Mouse (Mus musculus) MEL (cell line): Measurements from ENCODE around the gene Ifi202b. TPM values are rescaled to one million over a fixed set of nuclear protein-coding genes. Genes with fewer than 3 reads are reported as not detected.
"Not testable (repeated sequence)": the region's sequence is repeated elsewhere in the genome, so short reads cannot be mapped to it uniquely, and the experiment has no call there.

Experiments
- DNase-seq: peaks from one replicate; pipeline ENCODE4 v3.0.0; 2011; ENCODE audit warnings: low read depth, low spot score
- H3K27ac ChIP-seq: 2 replicates; pipeline ENCODE4 v1.5.1; 2012; ENCODE audit warnings: low read depth, mild to moderate bottlenecking, control low read depth, low read length, moderate library complexity; ENCODE audit not compliant: control insufficient read depth
- H3K27me3 ChIP-seq, 2 experiments: fragments of 150-350 bp in 1 of 2; sonication (generic) in 1 of 2; 2 replicates each; pipeline ENCODE4 v1.6.1; 2012; ENCODE audit warnings: low read length in 2 of 2, mild to moderate bottlenecking in 2 of 2, improper control_type of control experiment in 1 of 2, moderate library complexity in 1 of 2; ENCODE audit not compliant: insufficient read depth in 2 of 2, control insufficient read depth in 1 of 2
- H3K36me3 ChIP-seq, 2 experiments: 2 replicates each; pipeline ENCODE4 v1.6.1; 2012 to 2014; ENCODE audit warnings: low read length in 2 of 2, improper control_type of control experiment in 1 of 2, inconsistent platforms in 1 of 2, mild to moderate bottlenecking in 1 of 2; ENCODE audit not compliant: insufficient read depth in 2 of 2, control insufficient read depth in 1 of 2
- H3K4me1 ChIP-seq, 2 experiments: fragments of 150-350 bp in 1 of 2; sonication (generic) in 1 of 2; 2 replicates each; pipeline ENCODE4 v1.6.1; 2012; ENCODE audit warnings: low read length in 2 of 2, improper control_type of control experiment in 1 of 2, mild to moderate bottlenecking in 1 of 2; ENCODE audit not compliant: insufficient read depth in 2 of 2, control insufficient read depth in 1 of 2
- H3K4me3 ChIP-seq, 2 experiments: fragments of 150-350 bp in 1 of 2; sonication (generic) in 1 of 2; 2 replicates each; pipeline ENCODE4 v1.5.1; 2012; ENCODE audit warnings: low read depth in 2 of 2, low read length in 2 of 2, mild to moderate bottlenecking in 2 of 2, moderate library complexity in 2 of 2, control low read depth in 1 of 2, improper control_type of control experiment in 1 of 2; ENCODE audit not compliant: control insufficient read depth in 1 of 2, insufficient read depth in 1 of 2
- H3K79me2 ChIP-seq: 2 replicates; pipeline ENCODE4 v1.6.1; 2012; ENCODE audit warnings: mild to moderate bottlenecking, low read length, moderate library complexity; ENCODE audit not compliant: control insufficient read depth, poor library complexity, insufficient read depth
- H3K9ac ChIP-seq: 2 replicates; pipeline ENCODE4 v1.6.1; 2012; ENCODE audit warnings: low read depth, mild to moderate bottlenecking, control low read depth, low read length, moderate library complexity; ENCODE audit not compliant: control insufficient read depth, poor library complexity, severe bottlenecking
- H3K9me3 ChIP-seq: fragments of 150-350 bp; sonication (generic); replicated peaks from 2 replicates; pipeline ENCODE4 v1.6.1; 2012; ENCODE audit warnings: mild to moderate bottlenecking, low read length, improper control_type of control experiment, moderate library complexity; ENCODE audit not compliant: insufficient read depth
- CHD1 ChIP-seq: IDR thresholded peaks from 2 replicates; pipeline ENCODE4 v1.6.1; 2012; ENCODE audit warnings: low read depth, mild to moderate bottlenecking, inconsistent platforms, low read length, improper control_type of control experiment
- CHD2 ChIP-seq: IDR thresholded peaks from 2 replicates; pipeline ENCODE4 v1.6.1; 2011; ENCODE audit warnings: low read length, improper control_type of control experiment
- CTCF ChIP-seq, 3 experiments: IDR thresholded peaks in 2 of 3; conservative IDR thresholded peaks in 1 of 3; 2 replicates each; pipeline ENCODE4 v1.5.1; 2011 to 2012; ENCODE audit warnings: low read length in 3 of 3, low read depth in 2 of 3, mild to moderate bottlenecking in 2 of 3, improper control_type of control experiment in 1 of 3, inconsistent platforms in 1 of 3, mixed read lengths in 1 of 3, moderate library complexity in 1 of 3; ENCODE audit not compliant: control insufficient read depth in 1 of 3, insufficient read depth in 1 of 3, poor library complexity in 1 of 3, severe bottlenecking in 1 of 3
- JUND ChIP-seq: IDR thresholded peaks from 2 replicates; pipeline ENCODE4 v1.6.1; 2011; ENCODE audit warnings: low read depth, mild to moderate bottlenecking, improper control_type of control experiment, low read length
- KAT2A ChIP-seq: conservative IDR thresholded peaks from 2 replicates; pipeline ENCODE4 v1.6.1; 2012; ENCODE audit warnings: low read depth, low read length, improper control_type of control experiment, inconsistent platforms
- MAFK ChIP-seq: IDR thresholded peaks from 2 replicates; pipeline ENCODE4 v1.6.1; 2011; ENCODE audit warnings: low read depth, mild to moderate bottlenecking, low read length, improper control_type of control experiment, borderline replicate concordance
- MAX ChIP-seq: IDR thresholded peaks from 2 replicates; pipeline ENCODE4 v1.6.1; 2011; ENCODE audit warnings: low read length, improper control_type of control experiment
- MEF2A ChIP-seq: IDR thresholded peaks from 2 replicates; pipeline ENCODE4 v1.6.1; 2014; ENCODE audit warnings: low read depth, mild to moderate bottlenecking, inconsistent platforms, low read length, improper control_type of control experiment; ENCODE audit not compliant: poor library complexity, insufficient replicate concordance, severe bottlenecking; ENCODE audit errors: extremely low read depth
- MYC ChIP-seq: IDR thresholded peaks from 2 replicates; pipeline ENCODE4 v1.6.1; 2011; ENCODE audit warnings: low read depth, mild to moderate bottlenecking, low read length, improper control_type of control experiment, moderate library complexity
- NELFE ChIP-seq: IDR thresholded peaks from 2 replicates; pipeline ENCODE4 v1.6.1; 2011; ENCODE audit warnings: low read depth, low read length, improper control_type of control experiment
- NRF1 ChIP-seq: IDR thresholded peaks from 2 replicates; pipeline ENCODE4 v1.6.1; 2014; ENCODE audit warnings: low read depth, mild to moderate bottlenecking, inconsistent platforms, low read length, improper control_type of control experiment, moderate library complexity; ENCODE audit not compliant: poor library complexity, insufficient read depth, severe bottlenecking
- POLR2A ChIP-seq, 2 experiments: IDR thresholded peaks; 2 replicates each; pipeline ENCODE4 v1.6.1; 2011 to 2012; ENCODE audit warnings: low read length in 2 of 2, mild to moderate bottlenecking in 2 of 2, control low read depth in 1 of 2, improper control_type of control experiment in 1 of 2, low read depth in 1 of 2, moderate library complexity in 1 of 2; ENCODE audit not compliant: control insufficient read depth in 1 of 2, insufficient read depth in 1 of 2, poor library complexity in 1 of 2
- SMC3 ChIP-seq: IDR thresholded peaks from 2 replicates; pipeline ENCODE4 v1.6.1; 2011; ENCODE audit warnings: low read depth, low read length, improper control_type of control experiment
- TBP ChIP-seq: IDR thresholded peaks from 2 replicates; pipeline ENCODE4 v1.8.0; 2011; ENCODE audit warnings: low read depth, low read length, improper control_type of control experiment
- TCF12 ChIP-seq: IDR thresholded peaks from 2 replicates; pipeline ENCODE4 v1.6.1; 2014; ENCODE audit warnings: low read depth, mild to moderate bottlenecking, inconsistent platforms, low read length, improper control_type of control experiment, moderate library complexity
- polyA plus RNA-seq, 2 experiments: library from polyadenylated mRNA; stranded (reverse) in 1 of 2; unstranded in 1 of 2; fragments of >175 nt in 1 of 2; fragments of >200 nt in 1 of 2; gene quantifications; 2 replicates each; pipeline versions ENCODE4 v1.2.1 to v1.2.4; 2012; ENCODE audit warnings: low replicate concordance in 2 of 2, low read depth in 1 of 2; ENCODE audit not compliant: insufficient read length in 2 of 2, insufficient read depth in 1 of 2, missing spikeins in 1 of 2
- total RNA-seq: library from RNA; depleted of rRNA; stranded (reverse); fragments of 300-350 nt; gene quantifications from 2 replicates; pipeline ENCODE4 v1.2.3, GENCODE M21; 2012; rRNA removed

Gene Ifi202b
- total and polyA plus RNA-seq, 3 experiments, result not detected

- H3K4me1 ChIP-seq, result no peaks in the 10 kb centered on the region
- H3K27me3 ChIP-seq, result no peaks in the 10 kb centered on the region; a peak in 1 of 4 replicates
- no peak for DNase-seq
- H3K36me3 ChIP-seq, result no peaks in the 10 kb centered on the region
- no peak overlapping the region for H3K9ac ChIP-seq
- TF ChIP-seq CTCF (IDR thresholded peaks at IDR 0.05 in 2 of 3, conservative IDR thresholded peaks at IDR 0.05 in 1 of 3; ENCODE audit: control insufficient read depth in 1 of 3, insufficient read depth in 1 of 3, low read depth in 2 of 3, low read length in 3 of 3, poor library complexity in 1 of 3, severe bottlenecking in 1 of 3) (no peak), MYC (no peak), MAFK (no peak), POLR2A (IDR thresholded peaks at IDR 0.05; ENCODE audit: control insufficient read depth in 1 of 2, insufficient read depth in 1 of 2, low read depth in 1 of 2, low read length in 2 of 2, poor library complexity in 1 of 2) (no peak), MAX (no peak), SMC3 (no peak), NRF1 (no peak), JUND (no peak), NELFE (no peak), CHD1 (no peak), KAT2A (no peak), MEF2A (no peak), TBP (no peak), TCF12 (no peak), CHD2 (no peak)
- H3K4me3 ChIP-seq, result no peak overlapping the region
- H3K9me3 ChIP-seq, result no peaks in the 10 kb centered on the region
- H3K79me2 ChIP-seq, result no peaks in the 10 kb centered on the region
- no peak overlapping the region for H3K27ac ChIP-seq
These were observed 68.0 kb downstream of the Ifi202b start for GRCm38 (mm10) chr1:173914559-173914958.

GRCm38 (mm10) chr1:173913256-173913791 is 69.2 kb downstream of the Ifi202b start:
- H3K4me1 ChIP-seq, H3K27me3 ChIP-seq, H3K36me3 ChIP-seq, H3K9ac ChIP-seq, H3K4me3 ChIP-seq, H3K27ac ChIP-seq, H3K9me3 ChIP-seq, H3K79me2 ChIP-seq, DNase-seq: not testable (repeated sequence)

Other genes starting within 250 kb of the Ifi202b start
- gene Ifi207, start 241.0 kb downstream of the Ifi202b start, total RNA-seq, result not detected in 2 replicates
- gene Ifi207, start 241.0 kb downstream of the Ifi202b start, polyA plus RNA-seq, result not detected
- gene Ifi204, start 215.8 kb downstream of the Ifi202b start, total RNA-seq, result not detected in 2 replicates
- not detected for gene Ifi204, start 215.8 kb downstream of the Ifi202b start, polyA plus RNA-seq
- gene Ifi211, start 69.7 kb downstream of the Ifi202b start, total RNA-seq, result not detected in 2 replicates
- not detected for gene Ifi211, start 69.7 kb downstream of the Ifi202b start, polyA plus RNA-seq
- gene Mndal, start 40.3 kb downstream of the Ifi202b start, total RNA-seq, result not detected in 2 replicates
- not detected for gene Mndal, start 40.3 kb downstream of the Ifi202b start, polyA plus RNA-seq
- gene Ifi203, start 40.1 kb downstream of the Ifi202b start, total RNA-seq, result 0.08 and 0.10 TPM in 2 replicates
- under 1 TPM in 1 of 2 experiments, not detected in 1; 0.25 TPM for gene Ifi203, start 40.1 kb downstream of the Ifi202b start, polyA plus RNA-seq
- not detected in 2 replicates for gene Ifi205, start 49.1 kb upstream of the Ifi202b start, total RNA-seq
- not detected for gene Ifi205, start 49.1 kb upstream of the Ifi202b start, polyA plus RNA-seq
- gene Olfr433, start 58.0 kb upstream of the Ifi202b start, total RNA-seq, result not detected in 2 replicates
- not detected for gene Olfr433, start 58.0 kb upstream of the Ifi202b start, polyA plus RNA-seq
- not detected in 2 replicates for gene Olfr432, start 66.5 kb upstream of the Ifi202b start, total RNA-seq
- gene Olfr432, start 66.5 kb upstream of the Ifi202b start, polyA plus RNA-seq, result not detected
- not detected in 2 replicates for gene Olfr430, start 83.9 kb upstream of the Ifi202b start, total RNA-seq
- not detected for gene Olfr430, start 83.9 kb upstream of the Ifi202b start, polyA plus RNA-seq
- not detected in 2 replicates for gene Olfr429, start 101.6 kb upstream of the Ifi202b start, total RNA-seq
- not detected for gene Olfr429, start 101.6 kb upstream of the Ifi202b start, polyA plus RNA-seq
- gene Olfr427, start 114.1 kb upstream of the Ifi202b start, total RNA-seq, result not detected in 2 replicates
- not detected for gene Olfr427, start 114.1 kb upstream of the Ifi202b start, polyA plus RNA-seq
- gene Olfr231, start 138.4 kb upstream of the Ifi202b start, total RNA-seq, result not detected in 2 replicates
- gene Olfr231, start 138.4 kb upstream of the Ifi202b start, polyA plus RNA-seq, result not detected
- gene Olfr424, start 148.8 kb upstream of the Ifi202b start, total RNA-seq, result not detected in 2 replicates
- gene Olfr424, start 148.8 kb upstream of the Ifi202b start, polyA plus RNA-seq, result not detected
- not detected in 2 replicates for gene Olfr420, start 172.9 kb upstream of the Ifi202b start, total RNA-seq
- gene Olfr420, start 172.9 kb upstream of the Ifi202b start, polyA plus RNA-seq, result not detected
- gene Spta1, start 190.0 kb upstream of the Ifi202b start, total RNA-seq, result 39.1 and 43.5 TPM in 2 replicates
- gene Spta1, start 190.0 kb upstream of the Ifi202b start, polyA plus RNA-seq, result 10 to 100 TPM; 46.1 to 98.0 TPM